Mouse (Mus musculus): Measurements from ENCODE around the gene Fbxw7. TPM values are rescaled to one million over a fixed set of nuclear protein-coding genes. Genes with fewer than 3 reads are reported as not detected.
A peak's percentile ranks its signal among the peaks of the same experiment; 100 is the strongest.

Fbxw7 gene
- total RNA-seq, 2 experiments from 2014 or later = 8.4 to 10.0 TPM

DNA sequence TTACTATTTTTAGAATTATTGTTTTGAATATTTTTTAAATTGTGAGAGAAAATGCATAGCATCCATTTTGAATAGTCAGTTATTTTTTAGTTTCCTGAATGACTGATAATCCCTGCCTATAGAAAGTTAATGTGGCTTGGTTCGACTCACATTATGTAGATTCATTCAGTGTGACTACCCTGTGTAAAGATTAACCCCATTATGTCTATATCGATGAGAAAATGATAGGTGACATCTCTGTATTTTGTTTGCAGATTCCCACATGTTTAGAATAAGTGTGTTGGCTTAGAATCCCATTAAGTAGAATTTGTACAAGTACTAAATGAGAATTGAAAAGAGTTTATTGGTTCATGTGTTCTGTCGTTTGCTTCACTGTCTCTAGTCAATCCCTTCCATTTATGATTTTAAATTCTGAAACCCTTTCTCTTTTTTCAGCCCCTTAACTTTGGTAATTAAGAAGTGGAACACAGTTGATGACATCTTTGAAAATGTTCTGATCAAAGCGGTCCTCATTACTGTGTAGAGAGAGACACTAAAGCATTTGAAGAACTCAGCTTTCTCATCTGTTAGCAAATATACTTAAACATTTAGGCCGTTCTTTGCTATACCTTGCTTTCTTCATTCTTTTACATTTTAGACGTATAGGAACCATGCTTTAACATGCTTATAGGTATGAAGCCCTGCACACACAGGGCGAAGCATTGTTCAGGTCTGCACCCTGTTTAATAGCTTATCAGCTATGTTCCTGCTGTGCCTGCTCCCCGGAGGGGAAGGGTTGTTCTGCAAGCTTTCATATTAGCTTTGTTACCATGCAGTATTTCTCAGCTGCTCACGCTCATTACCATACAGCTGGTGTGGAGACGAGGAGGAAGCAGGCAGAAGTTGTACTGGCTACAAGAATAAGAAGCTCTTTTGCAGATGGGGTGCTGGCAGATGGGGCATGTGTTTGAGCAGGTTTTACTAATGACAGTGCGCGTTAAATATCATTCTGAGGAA, 122.6 kb downstream of the Fbxw7 start:
- peak; percentile 79 for ATAC-seq (replicated peaks; ENCODE audit: poor library complexity)

- ATAC-seq (replicated peaks; ENCODE audit: poor library complexity) = peak; percentile 76
Observed at GRCm38 (mm10) chr3:84944933-84945332, 129.9 kb downstream of the Fbxw7 start.

GRCm38 (mm10) chr3:84946381-84946780, 131.3 kb downstream of the Fbxw7 start:
- no peak for ATAC-seq (replicated peaks; ENCODE audit: poor library complexity)

DNA sequence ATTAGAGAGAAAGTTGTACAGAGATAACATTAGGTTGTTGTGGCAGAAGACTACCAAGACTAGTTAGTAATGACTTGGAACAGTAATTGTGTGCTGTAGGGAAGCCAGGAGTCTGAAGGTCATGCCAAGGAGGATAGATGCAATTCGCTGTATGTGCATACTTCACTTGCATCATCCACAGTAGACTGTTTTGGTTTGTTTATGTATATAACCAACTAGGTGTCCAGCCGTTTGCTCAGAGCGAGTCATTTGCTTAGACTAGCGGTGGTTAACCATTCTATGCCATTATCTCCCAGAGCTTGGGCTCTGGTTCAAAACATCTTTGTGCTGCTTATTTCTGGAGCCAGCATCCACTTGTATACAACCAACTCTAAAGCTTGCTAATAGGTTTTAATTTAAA, 134.3 kb downstream of the Fbxw7 start:
- ATAC-seq (replicated peaks; ENCODE audit: poor library complexity) = no peak

DNA sequence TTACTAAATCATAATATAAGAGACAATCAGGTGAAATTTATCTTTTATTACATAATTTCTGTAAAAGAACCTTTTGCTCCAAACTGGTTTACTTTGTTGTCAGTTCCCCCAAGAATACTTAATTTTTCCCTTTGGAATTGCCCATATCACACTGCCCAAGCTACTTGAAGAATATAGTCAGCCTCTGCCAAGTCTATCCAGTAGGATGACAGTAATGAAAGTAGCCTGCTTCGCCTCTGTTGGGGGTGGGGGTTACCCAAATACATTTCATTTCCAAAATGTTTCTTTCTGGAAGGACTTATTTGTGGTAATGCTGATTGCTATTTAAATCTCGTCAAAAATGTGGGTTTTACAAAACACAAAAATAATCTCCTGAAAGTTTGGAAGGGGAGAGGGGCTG, 136.6 kb downstream of the Fbxw7 start:
- no peak for ATAC-seq (replicated peaks; ENCODE audit: poor library complexity)

DNA sequence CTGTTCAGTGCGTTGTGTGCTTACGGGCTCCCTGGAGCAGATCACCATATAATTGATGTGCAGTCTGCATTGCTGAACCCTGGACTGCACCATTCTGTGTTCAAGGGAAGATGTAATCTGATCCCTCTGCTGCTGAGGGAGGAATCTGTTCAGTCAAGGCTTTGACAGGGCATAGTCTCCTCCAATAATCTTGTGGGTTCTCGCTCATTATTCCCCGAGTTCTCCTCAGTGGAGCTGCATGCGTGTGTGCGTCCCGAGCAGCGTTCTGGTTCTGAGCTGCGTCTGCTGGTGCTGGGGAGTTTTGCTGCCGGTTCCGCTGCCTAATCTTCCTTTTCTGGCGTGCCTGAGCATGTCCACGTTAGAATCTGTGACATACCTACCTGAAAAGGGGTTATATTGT, 137.1 kb downstream of the Fbxw7 start:
- no peak for ATAC-seq (replicated peaks; ENCODE audit: poor library complexity)

- no peak for ATAC-seq (replicated peaks; ENCODE audit: poor library complexity)
Observed at GRCm38 (mm10) chr3:84952585-84953187, 137.6 kb downstream of the Fbxw7 start.

DNA sequence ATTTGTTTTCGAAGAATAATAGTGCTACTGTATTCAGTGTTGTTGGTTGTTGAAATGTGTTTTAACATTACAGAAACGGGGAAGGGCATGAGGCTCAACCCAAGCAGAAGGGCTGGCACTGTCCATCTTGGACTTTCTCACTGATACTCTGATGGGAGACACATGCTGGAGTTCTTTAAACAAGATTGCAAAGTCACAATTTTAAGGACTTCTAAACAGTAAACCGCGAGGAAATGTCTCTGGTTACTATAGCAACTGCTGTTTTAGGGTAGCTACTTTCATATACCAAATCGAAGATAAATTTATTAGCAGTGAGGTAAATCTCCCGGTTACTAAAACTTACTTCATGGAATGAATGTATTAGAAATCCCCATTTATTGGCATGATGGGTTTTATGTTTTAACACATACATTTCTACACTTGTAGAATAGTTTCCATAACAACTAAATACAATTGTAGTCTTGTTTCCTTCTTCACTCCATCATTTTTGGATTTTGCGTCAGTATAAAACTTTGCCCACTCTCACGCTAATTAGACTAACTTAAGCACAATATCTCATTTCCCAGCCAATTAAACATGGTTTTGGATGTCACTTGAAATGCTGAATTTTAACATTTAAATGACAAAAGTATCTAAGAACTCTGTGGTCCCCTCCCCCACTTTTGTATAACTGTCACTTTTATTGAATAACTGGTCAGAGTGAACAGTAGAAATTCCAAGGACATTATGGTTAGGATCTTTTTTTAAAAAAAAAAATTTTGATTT, 140.1 kb downstream of the Fbxw7 start:
- ATAC-seq (replicated peaks; ENCODE audit: poor library complexity) = no peak

- ATAC-seq (replicated peaks; ENCODE audit: poor library complexity) = no peak
Observed at GRCm38 (mm10) chr3:84955857-84956256, 140.8 kb downstream of the Fbxw7 start.

- no peak for ATAC-seq (replicated peaks; ENCODE audit: poor library complexity)
Observed at GRCm38 (mm10) chr3:84965156-84965555, 150.1 kb downstream of the Fbxw7 start.

DNA sequence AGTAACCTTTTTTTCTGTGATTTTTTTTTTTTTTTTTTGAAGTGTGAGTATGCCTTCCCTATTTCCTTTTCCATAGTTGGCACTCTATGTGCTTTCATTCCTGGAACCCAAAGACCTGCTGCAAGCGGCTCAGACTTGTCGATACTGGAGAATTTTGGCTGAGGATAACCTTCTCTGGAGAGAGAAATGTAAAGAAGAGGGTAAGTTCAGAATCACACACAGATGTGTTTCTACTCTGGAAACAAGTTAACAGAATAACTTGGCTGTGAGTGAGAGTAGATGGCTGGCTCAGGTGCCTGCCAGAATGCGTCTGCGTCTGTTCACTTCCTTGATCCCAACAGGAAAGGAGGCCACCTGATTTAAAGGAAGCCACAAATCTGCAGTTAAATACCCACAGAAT, 152.3 kb downstream of the Fbxw7 start:
- ATAC-seq (replicated peaks; ENCODE audit: poor library complexity) = no peak

- no peak for ATAC-seq (replicated peaks; ENCODE audit: poor library complexity)
Observed at GRCm38 (mm10) chr3:84971561-84971960, 156.5 kb downstream of the Fbxw7 start.

- ATAC-seq (replicated peaks; ENCODE audit: poor library complexity) = no peak
Observed at GRCm38 (mm10) chr3:84972881-84973280, 157.8 kb downstream of the Fbxw7 start.

DNA sequence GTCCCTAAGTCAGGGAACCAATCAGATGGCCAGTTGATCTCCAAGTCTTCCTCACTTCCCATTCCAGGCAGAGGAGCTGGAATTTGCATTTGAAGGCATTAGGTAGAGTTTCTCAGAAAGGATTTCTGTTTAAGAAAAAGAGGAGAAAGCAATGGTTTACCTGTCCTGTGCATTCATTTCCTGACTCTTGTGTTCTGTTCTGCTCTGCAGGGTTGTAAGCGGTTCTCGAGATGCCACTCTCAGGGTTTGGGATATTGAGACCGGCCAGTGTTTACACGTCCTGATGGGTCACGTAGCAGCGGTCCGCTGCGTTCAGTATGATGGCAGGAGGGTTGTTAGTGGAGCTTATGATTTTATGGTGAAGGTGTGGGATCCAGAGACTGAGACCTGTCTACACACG, 159.1 kb downstream of the Fbxw7 start:
- no peak for ATAC-seq (replicated peaks; ENCODE audit: poor library complexity)

GRCm38 (mm10) chr3:84978676-84979075, 163.6 kb downstream of the Fbxw7 start:
- ATAC-seq (replicated peaks; ENCODE audit: poor library complexity) = no peak

DNA sequence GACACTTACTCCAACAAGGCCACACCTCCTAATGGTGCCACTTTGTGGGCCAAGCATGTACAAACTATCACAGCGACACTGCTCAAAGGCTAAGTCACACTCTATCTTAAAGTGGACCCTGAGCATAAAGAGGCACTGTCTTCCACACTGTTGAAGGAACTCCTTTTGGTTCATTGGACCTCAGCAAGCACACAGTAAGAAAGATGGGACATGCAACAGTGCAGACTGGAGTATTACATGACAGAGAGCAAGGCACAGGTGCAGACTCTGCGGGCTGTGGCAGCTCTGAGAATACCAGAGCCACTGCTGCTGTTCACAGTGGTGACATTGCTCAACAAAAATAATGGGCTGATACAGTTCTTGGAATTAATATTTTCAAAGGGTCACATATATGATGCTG, 165.1 kb downstream of the Fbxw7 start:
- ATAC-seq (replicated peaks; ENCODE audit: poor library complexity) = no peak

- ATAC-seq (replicated peaks; ENCODE audit: poor library complexity) = no peak
Observed at GRCm38 (mm10) chr3:84982688-84983087, 167.6 kb downstream of the Fbxw7 start.

GRCm38 (mm10) chr3:84985121-84985625, 170.1 kb downstream of the Fbxw7 start:
- ATAC-seq (replicated peaks; ENCODE audit: poor library complexity) = no peak

DNA sequence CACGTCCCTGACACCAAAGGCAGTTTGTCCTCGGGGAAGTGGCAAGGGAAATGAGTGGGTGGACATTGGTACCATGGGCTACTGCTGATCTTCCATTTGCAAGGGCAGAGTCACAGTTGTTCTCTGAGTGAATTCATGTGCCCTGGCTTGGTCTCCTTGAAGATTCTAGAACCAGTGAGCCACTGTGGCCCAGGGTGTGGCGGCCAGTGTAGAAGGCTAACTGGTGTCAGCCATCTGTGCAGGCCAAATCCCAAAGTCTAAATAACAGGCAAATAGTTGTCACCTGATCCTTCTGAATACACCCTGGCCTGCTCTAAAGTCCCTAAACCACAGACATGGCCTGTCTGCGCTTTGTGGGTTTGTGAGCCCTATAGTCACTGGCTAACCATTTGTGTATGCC, 173.8 kb downstream of the Fbxw7 start:
- no peak for ATAC-seq (replicated peaks; ENCODE audit: poor library complexity)

GRCm38 (mm10) chr3:85005257-85005656, 190.2 kb downstream of the Fbxw7 start:
- no peak for ATAC-seq (replicated peaks; ENCODE audit: poor library complexity)

GRCm38 (mm10) chr3:85012889-85013288, 197.8 kb downstream of the Fbxw7 start:
- no peak for ATAC-seq (replicated peaks; ENCODE audit: poor library complexity)
